Mouse (Mus musculus) ES-Bruce4 (cell line): ENCODE measurements around the gene Cdcp2. TPM values are rescaled to one million over a fixed set of nuclear protein-coding genes. Genes with fewer than 3 reads are reported as not detected.

Experiments used
- H3K27ac ChIP-seq: 2 replicates; pipeline ENCODE4 v1.5.1; 2012; ENCODE audit warnings: low read length, inconsistent platforms; ENCODE audit not compliant: insufficient read depth
- H3K27me3 ChIP-seq: 2 replicates; pipeline ENCODE4 v1.6.1; 2012; ENCODE audit warnings: mild to moderate bottlenecking, low read length, inconsistent platforms; ENCODE audit not compliant: control insufficient read depth, poor library complexity, insufficient read depth, severe bottlenecking
- H3K36me3 ChIP-seq: 2 replicates; pipeline ENCODE4 v1.6.1; 2012; ENCODE audit warnings: inconsistent platforms, mild to moderate bottlenecking, low read length, moderate library complexity; ENCODE audit not compliant: control insufficient read depth, poor library complexity, insufficient read depth, severe bottlenecking
- H3K4me1 ChIP-seq: one replicate; pipeline ENCODE4 v1.8.1; 2011; ENCODE audit warnings: low read length; ENCODE audit not compliant: control insufficient read depth, insufficient read depth
- H3K4me3 ChIP-seq: 2 replicates; pipeline ENCODE4 v1.5.1; 2011; ENCODE audit warnings: low read depth, mild to moderate bottlenecking, low read length
- H3K9ac ChIP-seq: 2 replicates; pipeline ENCODE4 v1.6.1; 2012; ENCODE audit warnings: low read depth, mild to moderate bottlenecking, inconsistent platforms; ENCODE audit not compliant: poor library complexity, severe bottlenecking
- H3K9me3 ChIP-seq: replicated peaks from 2 replicates; pipeline ENCODE4 v1.6.1; 2012; ENCODE audit warnings: mild to moderate bottlenecking, low read length, inconsistent platforms; ENCODE audit not compliant: control insufficient read depth, poor library complexity, insufficient read depth, severe bottlenecking
- CTCF ChIP-seq: IDR thresholded peaks from one replicate; pipeline ENCODE4 v1.8.1; 2011; ENCODE audit warnings: low read depth, low read length
- EP300 ChIP-seq: IDR thresholded peaks from 2 replicates; pipeline ENCODE4 v1.6.1; 2011; ENCODE audit warnings: low read depth, low read length; ENCODE audit not compliant: insufficient read depth
- POLR2A ChIP-seq: IDR thresholded peaks from one replicate; pipeline ENCODE4 v1.8.1; 2011; ENCODE audit warnings: low read length; ENCODE audit not compliant: insufficient read depth
- polyA plus RNA-seq: library from polyadenylated mRNA; stranded (reverse); fragments of >200 nt; gene quantifications from 2 replicates; pipeline ENCODE4 v1.2.4, GENCODE M21; 2011; ENCODE audit warnings: low read depth; ENCODE audit not compliant: missing spikeins, insufficient read depth, insufficient read length

Cdcp2 gene
- polyA plus RNA-seq, 1 experiment: not detected

DNA sequence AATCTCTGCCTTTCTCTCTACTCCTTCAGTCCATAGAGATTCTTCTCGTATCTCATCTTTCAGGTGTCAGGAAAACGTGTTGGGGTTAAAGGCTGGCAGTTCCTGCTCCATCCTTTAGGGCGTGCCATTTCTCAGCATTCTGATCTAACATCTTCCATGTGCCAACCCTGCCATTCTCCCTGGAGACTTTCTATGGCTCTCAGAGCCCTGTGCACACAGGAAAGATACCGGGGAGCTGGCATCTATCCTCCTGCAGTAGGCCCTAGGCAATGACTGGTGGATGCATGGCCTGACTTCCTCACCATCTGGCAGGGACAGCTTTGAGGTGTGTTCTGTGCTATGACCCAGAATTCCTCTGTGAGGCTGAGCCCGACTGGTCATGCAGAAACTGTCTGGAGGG lies 28.4 kb downstream of the Cdcp2 start:
- H3K36me3 ChIP-seq: no peaks in the 10 kb centered on the region
- H3K27ac ChIP-seq: no peak overlapping the region
- no peaks in the 10 kb centered on the region for H3K9me3 ChIP-seq
- no peaks in the 10 kb centered on the region for H3K27me3 ChIP-seq
- no peaks in the 10 kb centered on the region for H3K4me1 ChIP-seq
- no peak overlapping the region for H3K4me3 ChIP-seq
- no peak for TF ChIP-seq EP300
- H3K9ac ChIP-seq: no peak overlapping the region

DNA sequence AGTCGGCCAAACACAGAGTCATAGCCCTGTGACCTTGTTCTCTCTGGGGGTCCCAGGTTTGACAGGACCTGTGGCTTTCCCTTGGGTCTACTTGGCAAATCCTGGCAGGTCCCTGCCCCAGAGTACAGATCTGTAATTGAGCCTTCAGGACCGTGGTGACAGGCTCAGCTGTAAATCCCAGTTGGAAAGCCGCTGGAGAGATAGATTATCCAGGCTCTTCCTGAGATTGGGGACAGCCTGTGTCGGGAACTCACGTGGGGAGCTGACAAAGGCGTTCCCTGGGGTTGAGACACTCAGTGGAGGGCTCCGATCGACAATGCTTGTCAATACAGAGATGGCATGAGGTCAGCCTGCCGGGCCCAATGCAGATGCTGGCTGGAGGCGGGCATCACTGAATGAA lies 29.7 kb downstream of the Cdcp2 start:
- H3K27me3 ChIP-seq: no peaks in the 10 kb centered on the region
- no peaks in the 10 kb centered on the region for H3K9me3 ChIP-seq
- H3K36me3 ChIP-seq: no peaks in the 10 kb centered on the region
- no peak overlapping the region for H3K27ac ChIP-seq
- no peak overlapping the region for H3K4me3 ChIP-seq
- no peaks in the 10 kb centered on the region for H3K4me1 ChIP-seq
- no peak for TF ChIP-seq CTCF
- TF ChIP-seq EP300: no peak
- TF ChIP-seq POLR2A: no peak
- H3K9ac ChIP-seq: no peak overlapping the region

DNA sequence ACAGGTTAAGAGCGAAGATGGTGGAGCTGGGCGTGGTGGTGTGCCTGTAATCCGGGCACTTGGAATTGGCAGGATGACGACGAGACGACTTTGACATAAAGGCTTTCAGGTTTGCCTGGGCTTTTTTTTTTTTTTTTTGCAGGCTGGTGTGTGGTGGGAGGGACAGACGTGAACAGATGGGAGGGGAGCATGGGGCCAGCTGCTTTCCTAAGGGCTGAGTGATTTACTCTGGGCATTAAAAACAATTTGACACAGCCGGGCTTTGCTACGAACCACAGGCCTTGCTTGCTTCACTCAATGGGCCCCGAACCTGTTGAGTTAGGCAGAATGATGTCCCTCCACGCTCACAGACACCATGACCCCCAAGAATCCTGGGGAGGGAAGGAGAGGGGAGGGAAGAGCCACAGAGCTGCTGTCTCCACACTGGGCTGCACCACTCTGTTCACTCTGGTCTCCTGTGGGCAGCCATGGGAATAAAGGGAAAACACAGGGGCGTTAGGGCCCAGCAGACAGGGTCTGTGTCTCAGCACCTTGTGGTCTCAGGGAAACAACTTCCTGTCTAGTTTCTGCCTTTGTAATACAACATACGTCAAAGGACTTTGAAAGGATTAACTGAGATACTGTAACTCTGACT lies 30.3 kb downstream of the Cdcp2 start:
- TF ChIP-seq EP300 (no peak), CTCF (no peak), POLR2A (no peak)
- no peaks in the 10 kb centered on the region for H3K36me3 ChIP-seq
- no peak overlapping the region for H3K4me3 ChIP-seq
- H3K9ac ChIP-seq: no peak overlapping the region
- no peaks in the 10 kb centered on the region for H3K27me3 ChIP-seq
- H3K27ac ChIP-seq: no peak overlapping the region
- H3K9me3 ChIP-seq: no peaks in the 10 kb centered on the region
- H3K4me1 ChIP-seq: no peaks in the 10 kb centered on the region

DNA sequence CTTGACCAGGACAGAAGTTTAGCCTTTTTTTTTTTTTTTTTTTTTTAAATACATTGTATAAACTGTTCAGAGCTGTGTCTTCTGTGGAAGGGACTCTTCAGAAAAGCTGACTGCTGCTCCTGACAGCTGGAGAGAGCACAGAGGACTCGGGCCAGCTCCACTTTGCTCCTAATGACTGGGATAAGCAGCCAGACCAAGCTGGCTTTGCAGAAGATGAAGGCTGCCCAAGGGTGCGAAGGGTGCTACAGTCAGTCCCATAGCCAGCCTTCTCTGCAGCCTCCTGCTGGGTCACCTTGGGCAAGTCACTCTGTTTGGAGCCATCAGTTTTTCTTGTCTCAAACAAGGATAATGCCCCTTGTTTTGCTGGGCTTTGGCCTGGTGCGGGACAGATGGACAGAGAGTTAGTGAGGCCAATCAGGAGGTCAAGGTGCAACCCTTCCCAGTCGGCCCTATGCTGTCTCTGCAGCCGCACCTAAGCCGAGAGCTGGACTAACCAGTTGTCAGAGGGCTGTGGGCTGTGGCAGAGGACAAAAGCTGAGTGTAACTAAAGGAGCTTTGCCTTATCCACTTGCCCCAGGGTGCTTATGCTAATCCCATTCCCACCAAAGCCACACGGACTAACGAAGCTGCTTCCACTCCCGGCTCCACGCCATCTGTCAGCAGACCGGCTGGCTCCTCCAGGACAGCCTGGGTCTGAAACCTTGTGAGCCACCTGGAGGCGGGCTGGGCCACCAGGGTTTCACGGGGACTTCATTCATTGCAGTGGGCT lies 31.4 kb downstream of the Cdcp2 start:
- H3K27me3 ChIP-seq: no peaks in the 10 kb centered on the region
- TF ChIP-seq EP300 (0 out of 2 replicates have a peak, but pooled peaks have one; percentile 21), CTCF (no peak)
- no peaks in the 10 kb centered on the region for H3K4me1 ChIP-seq
- no peak overlapping the region for H3K9ac ChIP-seq
- H3K27ac ChIP-seq: no peak overlapping the region
- H3K36me3 ChIP-seq: no peaks in the 10 kb centered on the region
- no peaks in the 10 kb centered on the region for H3K9me3 ChIP-seq
- H3K4me3 ChIP-seq: no peak overlapping the region

DNA sequence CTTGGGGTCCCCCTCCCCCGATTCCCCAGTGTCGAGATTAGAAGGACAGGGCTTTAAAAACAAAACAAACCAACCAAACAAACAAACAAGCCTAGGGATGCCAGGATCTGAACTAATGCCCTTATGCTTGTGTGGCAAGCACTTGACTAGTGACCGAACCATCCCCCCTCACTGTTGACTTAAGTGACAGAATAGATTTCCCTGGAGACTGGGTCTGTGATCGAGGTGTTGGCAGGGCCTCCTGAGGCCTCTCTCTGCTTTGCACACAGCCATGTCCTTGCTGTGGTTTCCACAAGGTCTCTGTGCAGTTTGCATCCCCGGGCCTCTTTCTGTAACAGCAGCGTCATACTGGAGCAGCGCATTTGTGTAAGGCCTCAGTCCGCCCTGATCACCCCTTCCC lies 32.7 kb downstream of the Cdcp2 start:
- H3K27me3 ChIP-seq: no peaks in the 10 kb centered on the region
- no peaks in the 10 kb centered on the region for H3K36me3 ChIP-seq
- H3K9ac ChIP-seq: no peak overlapping the region
- H3K4me1 ChIP-seq: no peaks in the 10 kb centered on the region
- no peak for TF ChIP-seq CTCF
- TF ChIP-seq POLR2A: no peak
- no peak for TF ChIP-seq EP300
- H3K4me3 ChIP-seq: no peak overlapping the region
- no peak overlapping the region for H3K27ac ChIP-seq
- H3K9me3 ChIP-seq: no peaks in the 10 kb centered on the region

DNA sequence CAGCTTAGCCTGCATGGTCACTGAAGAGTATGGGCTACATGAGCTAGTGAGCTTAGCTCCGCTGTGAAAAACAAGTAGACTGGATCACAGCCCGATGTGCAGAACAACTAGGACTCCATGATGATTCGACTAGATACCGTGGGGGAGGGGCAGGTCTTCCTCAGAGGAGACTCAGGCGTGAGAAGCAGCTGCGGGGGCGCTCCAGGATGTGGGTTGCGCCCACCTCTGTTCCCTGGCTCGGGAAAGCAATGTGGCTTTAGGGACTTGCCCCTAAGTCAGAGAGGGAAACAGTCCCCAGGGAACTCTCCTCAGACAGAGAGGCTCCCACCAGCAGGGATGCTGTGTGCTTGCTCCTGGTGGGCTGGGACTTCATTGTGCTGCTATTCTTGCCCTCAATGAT lies 33.8 kb downstream of the Cdcp2 start:
- no peak overlapping the region for H3K27ac ChIP-seq
- no peaks in the 10 kb centered on the region for H3K36me3 ChIP-seq
- TF ChIP-seq EP300 (no peak), POLR2A (no peak), CTCF (no peak)
- H3K27me3 ChIP-seq: no peaks in the 10 kb centered on the region
- H3K9me3 ChIP-seq: no peaks in the 10 kb centered on the region
- no peaks in the 10 kb centered on the region for H3K4me1 ChIP-seq
- H3K4me3 ChIP-seq: no peak overlapping the region
- no peak overlapping the region for H3K9ac ChIP-seq
